ENCODE assay signal across 11 mouse cellular contexts in the genomic region with DNA sequence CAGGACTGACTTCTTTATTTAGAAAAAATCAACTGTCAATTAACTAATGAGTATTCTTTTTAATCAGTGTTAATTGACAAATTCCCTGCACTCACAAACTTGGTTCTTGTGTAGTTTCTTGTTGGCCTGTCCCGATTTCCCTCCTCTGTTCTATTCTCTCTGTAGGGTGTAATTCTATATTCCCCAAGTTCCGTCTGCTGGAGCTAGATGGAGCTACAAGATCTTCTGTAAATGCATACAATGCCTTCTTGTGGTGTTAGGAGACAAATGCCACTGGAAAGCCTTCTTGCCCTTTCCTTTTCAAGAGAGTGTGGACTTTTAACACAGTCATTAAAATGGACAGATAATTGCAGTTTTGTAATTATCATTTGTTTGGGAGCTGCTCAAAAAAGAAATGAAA.
DNase-seq lines count a peak whose midpoint lies in the region; ATAC-seq and TF ChIP-seq lines count a peak whose summit lies in the region.
"Had no signal": no experiment of that assay in that cellular context is flagged by ENCODE, and none has a peak within 500 bp of the region (broad histone marks: within the 10 kb centered on the region; RNA-seq: fewer than 3 reads in every experiment).

No protein-coding gene starts in this region.

- H3K9ac ChIP-seq in liver, embryonic 14.5 days (replicated peaks): no peak overlapping the region
- no peak overlapping the region for H3K9ac ChIP-seq in liver, embryonic 12.5 days
- no peak overlapping the region for H3K9ac ChIP-seq in midbrain, embryonic 16.5 days (ENCODE audit: low read depth, low read length)

- WGBS in liver, embryonic 14.5 days (ENCODE audit: insufficient replicate concordance): 41% methylated on average over 2 of the region's 2 CpGs
- WGBS in liver, embryonic 12.5 days (ENCODE audit: insufficient replicate concordance): 42% methylated on average over 2 of the region's 2 CpGs
- WGBS in midbrain, embryonic 16.5 days: 13% methylated on average over 2 of the region's 2 CpGs

- ATAC-seq in liver, embryonic 14.5 days (ENCODE audit: insufficient read depth): no peak
- no peak for ATAC-seq in liver, embryonic 12.5 days
- ATAC-seq in midbrain, embryonic 16.5 days: 0 out of 2 replicates have a peak, but pooled peaks have one; percentile 58

- H3K4me2 ChIP-seq in liver, embryonic 14.5 days (ENCODE audit: low read depth): no peak overlapping the region
- H3K4me2 ChIP-seq in liver, embryonic 12.5 days: no peak overlapping the region
- H3K4me2 ChIP-seq in midbrain, embryonic 16.5 days (ENCODE audit: low read length): no peak overlapping the region

- H3K27ac ChIP-seq in gastrocnemius, adult 2 months: no peak overlapping the region
- no peak overlapping the region for H3K27ac ChIP-seq in liver, embryonic 14.5 days
- H3K27ac ChIP-seq in liver, embryonic 12.5 days: no peak overlapping the region
- no peak overlapping the region for H3K27ac ChIP-seq in cortical plate, adult 2 months (ENCODE audit: insufficient read depth, low read length)
- no peak overlapping the region for H3K27ac ChIP-seq in midbrain, embryonic 16.5 days (ENCODE audit: low read length)

- no peaks in the 10 kb centered on the region for H3K27me3 ChIP-seq in liver, embryonic 14.5 days (ENCODE audit: control insufficient read depth, insufficient read depth, low read length)
- H3K27me3 ChIP-seq in liver, embryonic 12.5 days (replicated peaks): no peaks in the 10 kb centered on the region
- H3K27me3 ChIP-seq in midbrain, embryonic 16.5 days (ENCODE audit: control insufficient read depth, insufficient read depth, low read depth, low read length): no peaks in the 10 kb centered on the region

- intact Hi-C loops in gastrocnemius, adult 2 months (cut with DNase I): loop anchor here (2.0 to 10.0 kb wide), 2 partner anchors 630 to 776 kb away; no protein-coding TSS in a partner anchor
- intact Hi-C loops in gastrocnemius, postnatal 14 days (cut with DNase I; ENCODE audit: low total_unique reads): loop anchor here (10.0 kb wide), 1 partner anchor 780 kb away; the partner anchor contains the start of gene Nrp2

- no peaks in the 10 kb centered on the region for H3K36me3 ChIP-seq in liver, embryonic 14.5 days (replicated peaks; ENCODE audit: control insufficient read depth, insufficient read depth, low read depth)
- H3K36me3 ChIP-seq in liver, embryonic 12.5 days: no peaks in the 10 kb centered on the region
- no peaks in the 10 kb centered on the region for H3K36me3 ChIP-seq in midbrain, embryonic 16.5 days (ENCODE audit: control insufficient read depth, insufficient read depth, low read length)
- H3K36me3 ChIP-seq: G1E had no signal

- no peak overlapping the region for H3K4me3 ChIP-seq in gastrocnemius, adult 2 months
- no peak overlapping the region for H3K4me3 ChIP-seq in liver, embryonic 14.5 days (ENCODE audit: insufficient read depth in 1 of 2, low read depth in 2 of 2, low read length in 2 of 2)
- H3K4me3 ChIP-seq in liver, embryonic 12.5 days: no peak overlapping the region
- no peak overlapping the region for H3K4me3 ChIP-seq in cortical plate, adult 2 months (ENCODE audit: insufficient read depth, low read length)
- H3K4me3 ChIP-seq in midbrain, embryonic 16.5 days (ENCODE audit: low read depth, low read length): no peak overlapping the region

- TF ChIP-seq CTCF in gastrocnemius, adult 2 months (IDR thresholded peaks at IDR 0.05): peak; percentile 64
- TF ChIP-seq CTCF in liver, embryonic 14.5 days (IDR thresholded peaks at IDR 0.05; ENCODE audit: low read depth): peak; percentile 24; the same call in 1 of the 2 replicates
- TF ChIP-seq CTCF in cortical plate, adult 2 months (IDR thresholded peaks at IDR 0.05; ENCODE audit: extremely low read depth, insufficient read depth, low read length): peak; percentile 42; the same call in 1 of the 2 replicates

- no peak for TF ChIP-seq EP300 in liver, embryonic 14.5 days (IDR thresholded peaks at IDR 0.05; ENCODE audit: low read depth)

- no peak for TF ChIP-seq POLR2A in cortical plate, adult 2 months (IDR thresholded peaks at IDR 0.05; ENCODE audit: extremely low read depth, insufficient read depth, low read length)

- no peaks in the 10 kb centered on the region for H3K9me3 ChIP-seq in liver, embryonic 14.5 days (ENCODE audit: control insufficient read depth, low read length)
- H3K9me3 ChIP-seq in liver, embryonic 12.5 days (replicated peaks): no peaks in the 10 kb centered on the region
- no peaks in the 10 kb centered on the region for H3K9me3 ChIP-seq in midbrain, embryonic 16.5 days (replicated peaks; ENCODE audit: control insufficient read depth, low read length, poor library complexity, severe bottlenecking)
- H3K9me3 ChIP-seq: G1E had no signal

- H3K4me1 ChIP-seq in liver, embryonic 14.5 days (replicated peaks; ENCODE audit: control insufficient read depth in 2 of 2, insufficient read depth in 2 of 2, low read length in 1 of 2): no peaks in the 10 kb centered on the region
- H3K4me1 ChIP-seq in liver, embryonic 12.5 days: no peaks in the 10 kb centered on the region
- H3K4me1 ChIP-seq in cortical plate, adult 2 months (ENCODE audit: control insufficient read depth, insufficient read depth, low read length): no peaks in the 10 kb centered on the region
- peaks cover 4% of the 10 kb centered on the region; the same call in 1 of the 2 replicates for H3K4me1 ChIP-seq in midbrain, embryonic 16.5 days (ENCODE audit: control insufficient read depth, insufficient read depth, low read length)

- no peak for DNase-seq in gastrocnemius, adult 2 months
- DNase-seq in gastrocnemius, postnatal 14 days: no peak
- DNase-seq in liver, embryonic 14.5 days (ENCODE audit: low read depth in 3 of 3, low spot score in 3 of 3): no peak
- DNase-seq in thymus, postnatal 0 days (ENCODE audit: low spot score): no peak
- DNase-seq in ovary, postnatal 14 days (ENCODE audit: low spot score): no peak
- DNase-seq: cerebellum, postnatal 25 days; thymus, postnatal 36 days had no signal
